Mouse (Mus musculus): Measurements from ENCODE around the gene Gm20388. TPM values are rescaled to one million over a fixed set of nuclear protein-coding genes. Genes with fewer than 3 reads are reported as not detected.

Gm20388 gene
- total RNA-seq, 2 experiments from 2014 or later, result 1.9 to 2.0 TPM

- no peak for DNase-seq
Measured at GRCm38 (mm10) chr8:122333531-122333930, 2422.9 kb downstream of the Gm20388 start.

- DNase-seq, result no peak
Measured at GRCm38 (mm10) chr8:122334791-122335490, 2424.3 kb downstream of the Gm20388 start.

GRCm38 (mm10) chr8:122335638-122336250, 2425.1 kb downstream of the Gm20388 start:
- no peak for DNase-seq

- DNase-seq, result peak; percentile 69
Measured at GRCm38 (mm10) chr8:122336251-122336910, 2425.7 kb downstream of the Gm20388 start.

GRCm38 (mm10) chr8:122338852-122339251, 2428.2 kb downstream of the Gm20388 start:
- no peak for DNase-seq

GRCm38 (mm10) chr8:122340761-122341160, 2430.1 kb downstream of the Gm20388 start:
- DNase-seq, result no peak

GRCm38 (mm10) chr8:122341790-122342189, 2431.1 kb downstream of the Gm20388 start:
- DNase-seq, result no peak

- DNase-seq, result no peak
Measured at GRCm38 (mm10) chr8:122342362-122342761, 2431.7 kb downstream of the Gm20388 start.

GRCm38 (mm10) chr8:122342806-122343209, 2432.2 kb downstream of the Gm20388 start:
- DNase-seq, result no peak

- DNase-seq, result no peak
Measured at GRCm38 (mm10) chr8:122343341-122343740, 2432.7 kb downstream of the Gm20388 start.

GRCm38 (mm10) chr8:122343758-122344157, 2433.1 kb downstream of the Gm20388 start:
- DNase-seq, result peak; percentile 33

- no peak for DNase-seq
Measured at GRCm38 (mm10) chr8:122344219-122344618, 2433.6 kb downstream of the Gm20388 start.

GRCm38 (mm10) chr8:122345181-122346095, 2434.8 kb downstream of the Gm20388 start:
- DNase-seq, result no peak

- peak; percentile 45 for DNase-seq
Measured at GRCm38 (mm10) chr8:122347811-122348552, 2437.3 kb downstream of the Gm20388 start.

GRCm38 (mm10) chr8:122349357-122350297, 2439.0 kb downstream of the Gm20388 start:
- DNase-seq, result no peak

- no peak for DNase-seq
Measured at GRCm38 (mm10) chr8:122350309-122351089, 2439.9 kb downstream of the Gm20388 start.

- DNase-seq, result no peak
Measured at GRCm38 (mm10) chr8:122354157-122354556, 2443.5 kb downstream of the Gm20388 start.

GRCm38 (mm10) chr8:122355642-122356606, 2445.3 kb downstream of the Gm20388 start:
- no peak for DNase-seq
